ENCODE assay signal across 9 mouse cellular contexts in genomic region chr1:181246487-181247138, GRCm38 (mm10). TPM values are rescaled to one million over a fixed set of nuclear protein-coding genes. Genes with fewer than 3 reads are reported as not detected.
DNase-seq lines count a peak whose midpoint lies in the region; ATAC-seq and TF ChIP-seq lines count a peak whose summit lies in the region.
"Had no signal": no experiment of that assay in that cellular context is flagged by ENCODE, and none has a peak within 500 bp of the region (broad histone marks: within the 10 kb centered on the region; RNA-seq: fewer than 3 reads in every experiment).

No protein-coding gene starts in this region.

- ATAC-seq in kidney, embryonic 14.5 days (ENCODE audit: low FRiP score, low TSS enrichment) = no peak
- peak; percentile 51 for ATAC-seq in common myeloid progenitor, adult 5-6 weeks (replicated peaks; ENCODE audit: low read depth, poor library complexity, severe bottlenecking)
- peak; percentile 69 for ATAC-seq in liver, embryonic 16.5 days (ENCODE audit: low read depth)

- H3K4me2 ChIP-seq in kidney, embryonic 14.5 days (replicated peaks; ENCODE audit: low read depth, low read length) = no peak overlapping the region
- H3K4me2 ChIP-seq in liver, embryonic 16.5 days (ENCODE audit: low read depth, low read length) = peak overlapping the region; percentile 62

- H3K9me3 ChIP-seq in kidney, embryonic 14.5 days (ENCODE audit: control insufficient read depth, low read length) = peaks cover 4% of the 10 kb centered on the region
- no peaks in the 10 kb centered on the region for H3K9me3 ChIP-seq in MEL (replicated peaks; ENCODE audit: insufficient read depth, low read length)
- H3K9me3 ChIP-seq in liver, embryonic 16.5 days (replicated peaks; ENCODE audit: control insufficient read depth, low read length) = no peaks in the 10 kb centered on the region

- no peaks in the 10 kb centered on the region; the same call in 1 of the 2 replicates for H3K79me2 ChIP-seq in MEL (ENCODE audit: control insufficient read depth, insufficient read depth, low read length, poor library complexity)

- no peak overlapping the region for H3K4me3 ChIP-seq in kidney, embryonic 14.5 days (ENCODE audit: low read length)
- peak overlapping the region; percentile 57 to 76 for H3K4me3 ChIP-seq in MEL (ENCODE audit: control insufficient read depth in 1 of 2, insufficient read depth in 1 of 2, low read depth in 2 of 2, low read length in 2 of 2)
- peak overlapping the region; percentile 35 for H3K4me3 ChIP-seq in liver, embryonic 16.5 days (ENCODE audit: low read depth, low read length)

- H3K9ac ChIP-seq in kidney, embryonic 14.5 days (ENCODE audit: low read depth, low read length) = no peak overlapping the region
- H3K9ac ChIP-seq in MEL (ENCODE audit: control insufficient read depth, low read depth, low read length, poor library complexity, severe bottlenecking) = peak overlapping the region; percentile 77
- H3K9ac ChIP-seq in liver, embryonic 16.5 days (ENCODE audit: low read depth, low read length) = peak overlapping the region; percentile 65

- no peak for DNase-seq in kidney, adult 18-20 months
- DNase-seq in MEL (ENCODE audit: low read depth, low spot score) = peak; percentile 88
- DNase-seq in ovary, postnatal 36 days (ENCODE audit: low spot score) = no peak
- DNase-seq in layer of hippocampus, postnatal 14 days (ENCODE audit: low spot score in 2 of 2) = no peak
- no peak for DNase-seq in cerebellum, postnatal 10 days
- DNase-seq: right cerebral cortex, postnatal 4 days had no signal

- TF ChIP-seq CTCF in MEL (IDR thresholded peaks at IDR 0.05 in 2 of 3, conservative IDR thresholded peaks at IDR 0.05 in 1 of 3; ENCODE audit: control insufficient read depth in 1 of 3, insufficient read depth in 1 of 3, low read depth in 2 of 3, low read length in 3 of 3, poor library complexity in 1 of 3, severe bottlenecking in 1 of 3) = no peak

- peak in 1 of 2 experiments; percentile 43; a peak in 1 of 4 replicates for TF ChIP-seq POLR2A in MEL (IDR thresholded peaks at IDR 0.05; ENCODE audit: control insufficient read depth in 1 of 2, insufficient read depth in 1 of 2, low read depth in 1 of 2, low read length in 2 of 2, poor library complexity in 1 of 2)

- no peak for TF ChIP-seq RAD21 in MEL (IDR thresholded peaks at IDR 0.05; ENCODE audit: low read depth, low read length)

- no peaks in the 10 kb centered on the region for H3K4me1 ChIP-seq in kidney, embryonic 14.5 days (ENCODE audit: control insufficient read depth, insufficient read depth, low read length)
- peaks cover 16 to 34% of the 10 kb centered on the region in 2 experiments for H3K4me1 ChIP-seq in MEL (ENCODE audit: control insufficient read depth in 1 of 2, insufficient read depth in 2 of 2, low read length in 2 of 2)
- H3K4me1 ChIP-seq in liver, embryonic 16.5 days (ENCODE audit: control insufficient read depth, low read depth, low read length) = peaks cover 51% of the 10 kb centered on the region

- no peaks in the 10 kb centered on the region for H3K27me3 ChIP-seq in kidney, embryonic 14.5 days (ENCODE audit: control insufficient read depth, insufficient read depth, low read length)
- H3K27me3 ChIP-seq in MEL (ENCODE audit: control insufficient read depth in 1 of 2, insufficient read depth in 2 of 2, low read length in 2 of 2) = no peaks in the 10 kb centered on the region
- no peaks in the 10 kb centered on the region for H3K27me3 ChIP-seq in liver, embryonic 16.5 days (ENCODE audit: control insufficient read depth, insufficient read depth, low read depth, low read length)

- H3K36me3 ChIP-seq in kidney, embryonic 14.5 days (ENCODE audit: control insufficient read depth, insufficient read depth, low read length) = no peaks in the 10 kb centered on the region
- H3K36me3 ChIP-seq in MEL (ENCODE audit: control insufficient read depth in 1 of 2, insufficient read depth in 2 of 2, low read length in 2 of 2) = peaks cover 0 to 15% of the 10 kb centered on the region in 2 experiments; a peak in 2 of 4 replicates
- no peaks in the 10 kb centered on the region for H3K36me3 ChIP-seq in liver, embryonic 16.5 days (ENCODE audit: control insufficient read depth, insufficient read depth)

- TF ChIP-seq EP300 in MEL (IDR thresholded peaks at IDR 0.05; ENCODE audit: low read depth in 1 of 2, low read length in 2 of 2) = peak; percentile 40 to 63; a peak in 3 of 4 replicates

- 36% methylated on average over 6 of the region's 7 CpGs for WGBS in kidney, embryonic 14.5 days
- WGBS in liver, embryonic 16.5 days (ENCODE audit: insufficient replicate concordance) = 9% methylated on average over 7 of the region's 7 CpGs

- peak overlapping the region; percentile 48; the same call in 1 of the 2 replicates for H3K27ac ChIP-seq in kidney, embryonic 14.5 days (ENCODE audit: low read depth, low read length)
- peak overlapping the region; percentile 100 for H3K27ac ChIP-seq in MEL (ENCODE audit: control insufficient read depth, low read depth, low read length)
- H3K27ac ChIP-seq in liver, embryonic 16.5 days (ENCODE audit: low read length) = peak overlapping the region; percentile 98

TF ChIP-seq in MEL, 35 proteins besides CTCF, POLR2A, EP300 and RAD21:
- TF ChIP-seq KAT2A (conservative IDR thresholded peaks at IDR 0.05; ENCODE audit: low read depth, low read length) = no peak
- no peak for TF ChIP-seq NRF1 (IDR thresholded peaks at IDR 0.05; ENCODE audit: insufficient read depth, low read depth, low read length, poor library complexity, severe bottlenecking)
- peak; percentile 78 for TF ChIP-seq ETS1 (IDR thresholded peaks at IDR 0.05; ENCODE audit: low read depth, low read length)
- TF ChIP-seq E2F4 (IDR thresholded peaks at IDR 0.05; ENCODE audit: borderline replicate concordance, low read depth, low read length) = no peak
- TF ChIP-seq ZKSCAN1 (IDR thresholded peaks at IDR 0.05; ENCODE audit: low read depth, low read length) = 0 out of 2 replicates have a peak, but pooled peaks have one; percentile 26
- TF ChIP-seq MAZ (IDR thresholded peaks at IDR 0.05; ENCODE audit: low read depth, low read length) = peak; percentile 18; the same call in 1 of the 2 replicates
- 0 out of 2 replicates have a peak, but pooled peaks have one; percentile 3 for TF ChIP-seq ELF1 (IDR thresholded peaks at IDR 0.05; ENCODE audit: low read depth, low read length)
- TF ChIP-seq ZMIZ1 (IDR thresholded peaks at IDR 0.05; ENCODE audit: low read depth, low read length) = peak; percentile 16; the same call in 1 of the 2 replicates
- peak; percentile 94 for TF ChIP-seq GATA1 (IDR thresholded peaks at IDR 0.05; ENCODE audit: low read depth, low read length)
- TF ChIP-seq USF2 (IDR thresholded peaks at IDR 0.05; ENCODE audit: borderline replicate concordance in 1 of 2, insufficient read depth in 1 of 2, low read depth in 1 of 2, low read length in 2 of 2) = no peak
- TF ChIP-seq MAFK (IDR thresholded peaks at IDR 0.05; ENCODE audit: borderline replicate concordance, low read depth, low read length) = no peak
- no peak for TF ChIP-seq ZNF384 (IDR thresholded peaks at IDR 0.05; ENCODE audit: low read depth, low read length)
- peak; percentile 52; the same call in 1 of the 2 replicates for TF ChIP-seq RCOR1 (IDR thresholded peaks at IDR 0.05; ENCODE audit: low read depth, low read length)
- TF ChIP-seq MAX (IDR thresholded peaks at IDR 0.05; ENCODE audit: low read length) = 0 out of 2 replicates have a peak, but pooled peaks have one; percentile 54
- 0 out of 2 replicates have a peak, but pooled peaks have one; percentile 27 for TF ChIP-seq MYB (IDR thresholded peaks at IDR 0.05; ENCODE audit: low read depth, low read length)
- peak; percentile 59 for TF ChIP-seq HCFC1 (IDR thresholded peaks at IDR 0.05; ENCODE audit: low read depth, low read length)
- peak; percentile 61 for TF ChIP-seq MYC (IDR thresholded peaks at IDR 0.05; ENCODE audit: low read depth, low read length)
- peak; percentile 53 for TF ChIP-seq NELFE (IDR thresholded peaks at IDR 0.05; ENCODE audit: low read depth, low read length)
- TF ChIP-seq TCF12 (IDR thresholded peaks at IDR 0.05; ENCODE audit: low read depth, low read length) = peak; percentile 19; the same call in 1 of the 2 replicates
- TF ChIP-seq BHLHE40 (IDR thresholded peaks at IDR 0.05; ENCODE audit: borderline replicate concordance, low read depth, low read length) = 0 out of 2 replicates have a peak, but pooled peaks have one; percentile 21
- no peak; the same call in 1 of the 2 replicates for TF ChIP-seq SIN3A (IDR thresholded peaks at IDR 0.05; ENCODE audit: low read length)
- 0 out of 2 replicates have a peak, but pooled peaks have one; percentile 38 for TF ChIP-seq POLR2AphosphoS2 (IDR thresholded peaks at IDR 0.05; ENCODE audit: low read length)
- 0 out of 2 replicates have a peak, but pooled peaks have one; percentile 67 for TF ChIP-seq CHD1 (IDR thresholded peaks at IDR 0.05; ENCODE audit: low read depth, low read length)
- TF ChIP-seq ZC3H11A (IDR thresholded peaks at IDR 0.05; ENCODE audit: low read depth, low read length) = no peak
- no peak for TF ChIP-seq UBTF (IDR thresholded peaks at IDR 0.05; ENCODE audit: borderline replicate concordance, insufficient read depth, low read depth, low read length)
- TF ChIP-seq MXI1 (IDR thresholded peaks at IDR 0.05; ENCODE audit: low read depth, low read length) = peak; percentile 39; the same call in 1 of the 2 replicates
- no peak for TF ChIP-seq CHD2 (IDR thresholded peaks at IDR 0.05; ENCODE audit: low read length)
- 0 out of 2 replicates have a peak, but pooled peaks have one; percentile 38 for TF ChIP-seq TBP (IDR thresholded peaks at IDR 0.05; ENCODE audit: low read depth, low read length)

RNA-seq across cellular contexts. Expression of gene Wdr26, which starts 34.8 kb away (rescaled TPM):
- polyA plus RNA-seq in kidney, embryonic 14.5 days (2014; fragmentation: Nextera tagmentation; extraction: Ambion mirVana) = 54.5 and 55.9 TPM in 2 replicates
- 21.6 and 23.5 TPM in 2 replicates for total RNA-seq in MEL (2012; rRNA removed)
- polyA plus RNA-seq in MEL (2012; ENCODE audit: insufficient read depth in 1 of 2, insufficient read length in 2 of 2, low read depth in 1 of 2, low replicate concordance in 2 of 2, missing spikeins in 1 of 2) = 10 to 100 TPM in 1 of 2 experiments, not detected in 1; 35.1 TPM
- total RNA-seq in common myeloid progenitor, adult 5-6 weeks (2017) = 107 and 130 TPM in 2 replicates
- 42.9 and 46.1 TPM in 2 replicates for polyA plus RNA-seq in liver, embryonic 16.5 days (2015; fragmentation: Nextera tagmentation; extraction: Ambion mirVana)
- 100 to 1,000 TPM; 132 to 143 TPM for total RNA-seq in layer of hippocampus, postnatal 14 days (2021)

Comparison
In these comparisons a context has a peak if more than half of its experiments do, and no peak if none do; other contexts are left out.
1. H3K27ac ChIP-seq: peak in every context shown above with its lines; median percentile 100 in MEL; 98 in liver, embryonic 16.5 days; 48 in kidney, embryonic 14.5 days.